Mouse (Mus musculus) midbrain, postnatal 0 days (tissue): ENCODE measurements around the gene Sec14l1. TPM values are rescaled to one million over a fixed set of nuclear protein-coding genes. Genes with fewer than 3 reads are reported as not detected.

ENCODE experiments used
- ATAC-seq: fragments of 200-750 bp; cut with Nextera tagmentation; 2 replicates; pipeline ENCODE4 v1.8.0; 2017; ENCODE audit warnings: moderate number of reproducible peaks, mild to moderate bottlenecking, moderate TSS enrichment, moderate library complexity; ENCODE audit not compliant: low FRiP score
- DNase-seq: peaks from one replicate; pipeline ENCODE4 v3.0.0-alpha.2; 2015; ENCODE audit warnings: low spot score
- H3K27ac ChIP-seq: fragments of 300-500 bp; sonication (generic); 2 replicates; pipeline ENCODE4 v1.5.1; 2014; ENCODE audit warnings: low read depth, mild to moderate bottlenecking, low read length, mixed read lengths
- H3K27me3 ChIP-seq: fragments of 300-500 bp; sonication (generic); 2 replicates; pipeline ENCODE4 v1.6.1; 2014; ENCODE audit warnings: low read length, control low read depth, mixed read lengths; ENCODE audit not compliant: insufficient read depth
- H3K36me3 ChIP-seq: fragments of 300-500 bp; sonication (generic); 2 replicates; pipeline ENCODE4 v1.6.1; 2014; ENCODE audit warnings: low read length, control low read depth, mixed read lengths; ENCODE audit not compliant: insufficient read depth
- H3K4me1 ChIP-seq: fragments of 300-500 bp; sonication (generic); 2 replicates; pipeline ENCODE4 v1.6.1; 2014; ENCODE audit warnings: mild to moderate bottlenecking, control low read depth, antibody characterized with exemption, low read length, mixed read lengths; ENCODE audit not compliant: insufficient read depth
- H3K4me2 ChIP-seq: fragments of 300-500 bp; sonication (generic); 2 replicates; pipeline ENCODE4 v1.6.1; 2014; ENCODE audit warnings: low read depth, mild to moderate bottlenecking, low read length, mixed read lengths; ENCODE audit not compliant: poor library complexity, severe bottlenecking
- H3K4me3 ChIP-seq: fragments of 300-500 bp; sonication (generic); 2 replicates; pipeline ENCODE4 v1.5.1; 2014; ENCODE audit warnings: low read depth, mild to moderate bottlenecking, low read length, moderate library complexity
- H3K9ac ChIP-seq: fragments of 300-500 bp; sonication (generic); replicated peaks from 2 replicates; pipeline ENCODE4 v1.6.1; 2014; ENCODE audit warnings: mild to moderate bottlenecking, low read length, moderate library complexity, mixed read lengths; ENCODE audit not compliant: poor library complexity, severe bottlenecking
- H3K9me3 ChIP-seq: fragments of 300-500 bp; sonication (generic); 2 replicates; pipeline ENCODE4 v1.6.1; 2016; ENCODE audit warnings: low read length, control low read depth
- CTCF ChIP-seq: IDR thresholded peaks from 2 replicates; pipeline ENCODE4 v1.5.1; 2016; ENCODE audit warnings: antibody characterized with exemption, mild to moderate bottlenecking
- WGBS: fragments of 180-500 bp; shearing (Covaris S2); extraction: QIAGEN DNeasy Blood & Tissue Kit; methylation state at CpG from one replicate; pipeline ENCODE4 v1.1.7; 2014; 5-methylcytosine and 5-hydroxymethylcytosine counted together
- polyA plus RNA-seq: library from polyadenylated mRNA; unstranded; fragments of >200 nt; fragmentation: Nextera tagmentation; extraction: Ambion mirVana; gene quantifications from 2 replicates; pipeline ENCODE4 v1.2.1, GENCODE M21; 2015
- total RNA-seq: library from RNA; depleted of rRNA; stranded (reverse); fragments of >200 nt; gene quantifications from 2 replicates; pipeline ENCODE4 v1.2.3, GENCODE M21; 2014

Sec14l1 gene
- total and polyA plus RNA-seq, 2 experiments from 2014 or later, result 49.2 to 71.1 TPM

DNA sequence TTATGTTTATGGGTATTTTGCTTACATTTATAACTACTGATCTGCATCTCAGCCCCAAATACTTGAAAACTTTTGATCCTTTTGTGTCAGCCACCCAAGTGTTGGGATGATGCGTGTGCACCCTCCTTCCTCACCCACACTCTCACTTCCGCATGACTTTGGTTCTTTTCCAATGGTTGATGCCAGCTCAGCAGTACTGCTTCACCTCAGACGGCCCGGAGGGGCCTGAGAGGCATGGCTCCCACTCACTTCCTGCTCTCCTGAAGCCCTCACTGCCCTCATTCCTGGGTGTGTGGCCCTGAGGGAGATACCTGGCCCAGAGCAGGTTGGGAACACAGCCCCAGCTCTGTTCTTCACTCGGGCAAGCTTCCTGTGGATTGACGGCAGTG, 31.1 kb downstream of the Sec14l1 start:
- Histone ChIP-seq H3K4me3 (no peak overlapping the region), H3K27me3 (no peaks in the 10 kb centered on the region), H3K9ac (no peak overlapping the region), H3K4me2 (no peak overlapping the region), H3K9me3 (no peaks in the 10 kb centered on the region), H3K4me1 (no peaks in the 10 kb centered on the region), H3K36me3 (peaks cover 84% of the 10 kb centered on the region), H3K27ac (no peak overlapping the region)
- ATAC-seq (no peak), DNase-seq (no peak)
- TF ChIP-seq CTCF, result no peak
- 92% methylated on average over 6 of the region's 6 CpGs for WGBS

DNA sequence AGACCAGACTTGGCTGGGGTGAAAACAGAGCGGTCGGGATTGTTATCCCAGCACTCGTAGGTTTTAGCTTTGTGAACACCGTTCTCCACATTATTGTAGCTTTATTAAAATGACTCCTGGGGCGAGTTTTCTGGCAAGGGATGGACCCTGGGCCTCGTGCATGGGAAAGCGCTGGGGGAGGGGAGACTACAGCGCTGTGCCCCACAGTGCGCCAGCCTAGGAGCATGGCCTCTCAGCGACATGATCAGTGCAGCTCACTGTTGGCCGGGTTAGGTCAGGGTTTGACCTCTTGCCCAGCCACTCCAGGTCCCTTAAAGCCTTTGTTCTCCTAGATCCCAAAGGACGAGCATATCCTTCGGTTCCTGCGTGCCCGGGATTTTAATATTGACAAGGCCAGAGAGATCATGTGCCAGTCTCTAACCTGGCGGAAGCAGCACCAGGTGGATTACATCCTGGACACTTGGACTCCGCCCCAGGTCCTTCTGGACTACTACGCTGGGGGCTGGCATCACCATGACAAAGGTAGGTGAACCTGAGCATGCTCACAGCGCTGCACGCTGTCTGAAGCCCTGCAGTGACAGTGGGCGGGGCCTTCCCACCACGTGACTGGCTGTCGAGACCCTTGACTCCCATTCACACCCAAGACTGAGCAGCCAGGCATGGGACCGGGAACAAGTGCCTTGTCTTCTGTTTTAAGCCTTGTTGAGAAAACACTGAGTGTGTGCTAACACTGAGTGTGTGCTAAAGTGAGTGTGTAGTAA, 32.0 kb downstream of the Sec14l1 start:
- no peaks in the 10 kb centered on the region for H3K27me3 ChIP-seq
- DNase-seq, result no peak
- H3K9me3 ChIP-seq, result no peaks in the 10 kb centered on the region
- peaks cover 84% of the 10 kb centered on the region for H3K36me3 ChIP-seq
- 58% methylated on average over 24 of the region's 24 CpGs for WGBS
- no peak for ATAC-seq
- no peak for TF ChIP-seq CTCF
- H3K4me2 ChIP-seq, result no peak overlapping the region
- no peak overlapping the region for H3K27ac ChIP-seq
- no peaks in the 10 kb centered on the region for H3K4me1 ChIP-seq
- H3K4me3 ChIP-seq, result no peak overlapping the region
- no peak overlapping the region for H3K9ac ChIP-seq

DNA sequence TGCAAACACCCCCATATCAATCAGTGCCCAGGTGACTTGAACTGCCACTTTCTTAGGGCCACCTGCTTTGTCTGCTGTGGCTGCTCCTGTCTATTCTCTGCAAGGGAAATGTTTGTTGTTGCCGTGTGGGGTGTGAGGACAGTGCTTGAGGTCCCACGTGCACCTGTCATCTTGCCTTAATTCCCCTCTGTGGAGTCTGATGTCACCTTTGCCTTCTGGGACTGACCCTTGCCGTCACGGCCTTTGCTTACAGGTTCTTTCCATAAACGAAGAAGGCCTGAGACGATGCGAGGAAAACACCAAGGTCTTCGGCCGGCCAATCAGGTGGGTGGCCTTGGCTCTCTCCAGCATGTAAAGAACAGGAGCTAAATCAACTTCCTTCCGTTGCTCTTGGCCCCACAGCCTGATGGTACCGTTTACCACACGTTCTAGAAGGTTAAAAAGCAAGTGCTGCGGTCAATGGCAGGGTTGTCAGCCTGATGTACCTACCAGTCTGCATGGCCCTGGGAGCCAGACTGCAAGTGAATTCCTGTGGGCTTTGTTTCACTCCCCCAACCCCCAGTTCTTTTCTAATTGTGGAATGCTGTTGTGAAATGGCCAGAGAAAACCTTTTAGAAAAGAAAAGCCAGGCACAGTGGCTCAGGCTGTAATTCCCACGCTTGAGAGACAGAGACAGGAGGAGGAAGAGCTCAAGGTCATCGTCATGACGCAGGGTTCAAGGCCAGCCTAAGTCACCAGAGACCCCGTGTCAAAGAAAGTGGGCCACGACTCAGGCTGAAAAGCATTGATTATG, 34.1 kb downstream of the Sec14l1 start:
- DNase-seq, result no peak
- H3K4me3 ChIP-seq, result no peak overlapping the region
- H3K27ac ChIP-seq, result no peak overlapping the region
- H3K27me3 ChIP-seq, result no peaks in the 10 kb centered on the region
- TF ChIP-seq CTCF, result no peak
- no peak for ATAC-seq
- no peaks in the 10 kb centered on the region for H3K4me1 ChIP-seq
- no peaks in the 10 kb centered on the region for H3K9me3 ChIP-seq
- peaks cover 86% of the 10 kb centered on the region for H3K36me3 ChIP-seq
- 80% methylated on average over 18 of the region's 18 CpGs for WGBS
- no peak overlapping the region for H3K9ac ChIP-seq
- no peak overlapping the region for H3K4me2 ChIP-seq

DNA sequence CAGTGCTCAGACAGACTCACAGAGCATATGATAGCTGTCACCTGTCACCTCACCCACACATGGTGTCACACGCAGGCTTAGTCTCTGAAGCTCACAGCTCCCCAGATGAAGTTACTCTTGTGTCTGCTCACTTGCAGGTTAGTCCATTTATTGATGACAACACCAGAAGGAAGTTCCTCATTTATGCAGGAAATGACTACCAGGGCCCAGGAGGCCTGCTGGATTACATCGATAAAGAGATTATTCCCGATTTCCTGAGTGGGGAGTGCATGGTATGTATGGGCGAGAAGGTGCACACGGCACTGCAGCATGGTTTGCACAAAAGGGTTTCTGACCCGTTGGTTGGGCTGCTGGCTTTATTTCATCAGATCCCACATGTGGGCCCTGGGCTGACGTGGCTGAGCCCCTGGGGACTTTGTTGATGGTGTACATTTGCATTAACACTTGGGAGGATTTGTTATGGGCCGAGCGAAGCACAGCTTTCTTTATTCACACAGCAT, 35.5 kb downstream of the Sec14l1 start:
- DNase-seq, result no peak

DNA sequence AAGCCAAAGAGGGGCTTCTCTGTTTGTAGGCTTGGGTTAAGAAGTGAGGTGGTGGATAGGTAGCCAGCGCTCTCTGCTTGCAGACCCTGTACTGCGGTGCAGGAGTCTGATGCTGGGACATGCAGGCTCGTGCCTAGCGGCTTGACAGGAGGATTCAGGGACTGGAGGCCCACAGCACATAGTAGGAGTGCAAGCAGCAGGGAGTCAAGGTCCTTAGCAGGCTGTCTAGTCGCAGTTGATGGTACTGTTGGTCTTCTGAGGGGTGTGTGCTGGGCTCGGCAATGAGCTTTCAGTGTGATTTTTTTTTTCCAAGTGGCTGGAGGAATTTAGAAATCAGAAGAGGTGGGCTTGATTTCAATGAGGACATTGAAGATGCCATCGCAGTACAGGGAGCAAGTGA, 36.5 kb downstream of the Sec14l1 start:
- peaks cover 87% of the 10 kb centered on the region for H3K36me3 ChIP-seq
- H3K4me2 ChIP-seq, result no peak overlapping the region
- ATAC-seq, result no peak
- WGBS, result 90% methylated on average over 7 of the region's 7 CpGs
- no peak overlapping the region for H3K9ac ChIP-seq
- H3K27me3 ChIP-seq, result no peaks in the 10 kb centered on the region
- H3K4me3 ChIP-seq, result no peak overlapping the region
- no peak for TF ChIP-seq CTCF
- no peaks in the 10 kb centered on the region for H3K9me3 ChIP-seq
- no peak overlapping the region for H3K27ac ChIP-seq
- no peaks in the 10 kb centered on the region for H3K4me1 ChIP-seq
- DNase-seq, result no peak

More for the DNA sequence above, 35.5 kb downstream of the Sec14l1 start:
- H3K9ac ChIP-seq, result no peak overlapping the region
- H3K9me3 ChIP-seq, result no peaks in the 10 kb centered on the region
- H3K4me1 ChIP-seq, result no peaks in the 10 kb centered on the region
- TF ChIP-seq CTCF, result no peak
- ATAC-seq, result no peak
- WGBS, result 68% methylated on average over 9 of the region's 9 CpGs
- H3K36me3 ChIP-seq, result peaks cover 86% of the 10 kb centered on the region
- no peak overlapping the region for H3K27ac ChIP-seq
- H3K4me3 ChIP-seq, result no peak overlapping the region
- no peak overlapping the region for H3K4me2 ChIP-seq
- no peaks in the 10 kb centered on the region for H3K27me3 ChIP-seq

DNA sequence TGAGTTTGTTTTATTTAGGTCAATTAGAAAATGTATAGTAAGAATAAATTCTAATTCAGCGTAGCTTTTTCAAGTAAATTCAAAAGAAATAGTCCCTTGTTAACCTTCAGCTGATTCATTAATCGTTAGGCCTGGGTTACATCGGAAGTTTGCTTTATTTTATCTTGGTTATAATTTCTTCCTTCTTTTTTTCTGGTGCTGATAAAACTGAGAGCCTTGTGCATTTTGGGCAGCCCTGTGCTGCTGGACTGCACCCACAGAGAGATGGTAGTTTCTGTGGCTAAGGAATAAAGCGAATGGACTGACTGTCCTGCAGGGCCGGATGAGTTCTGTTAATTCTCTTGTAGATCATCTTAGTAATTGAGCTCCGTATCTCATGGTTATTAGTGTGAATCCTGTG, 37.6 kb downstream of the Sec14l1 start:
- H3K4me2 ChIP-seq, result no peak overlapping the region
- DNase-seq, result no peak
- no peak for TF ChIP-seq CTCF
- peaks cover 84% of the 10 kb centered on the region for H3K36me3 ChIP-seq
- WGBS, result 87% methylated on average over 6 of the region's 6 CpGs
- H3K27me3 ChIP-seq, result no peaks in the 10 kb centered on the region
- no peak for ATAC-seq
- no peaks in the 10 kb centered on the region for H3K9me3 ChIP-seq
- no peak overlapping the region for H3K27ac ChIP-seq
- no peak overlapping the region for H3K4me3 ChIP-seq
- no peaks in the 10 kb centered on the region for H3K4me1 ChIP-seq
- H3K9ac ChIP-seq, result no peak overlapping the region
